Mouse (Mus musculus) bone marrow macrophage, adult 2 months (primary cell): ENCODE data around the gene Atox1. TPM values are rescaled to one million over a fixed set of nuclear protein-coding genes. Genes with fewer than 3 reads are reported as not detected.

Source experiments
- H3K27ac ChIP-seq: 2 replicates; pipeline ENCODE4 v1.5.1; 2012; ENCODE audit warnings: low read depth, low read length; ENCODE audit not compliant: insufficient read depth
- H3K4me1 ChIP-seq: 2 replicates; pipeline ENCODE4 v1.6.1; 2012; ENCODE audit warnings: low read length; ENCODE audit not compliant: control insufficient read depth, insufficient read depth
- H3K4me3 ChIP-seq: 2 replicates; pipeline ENCODE4 v1.5.1; 2012; ENCODE audit warnings: mild to moderate bottlenecking, low read length, moderate library complexity; ENCODE audit not compliant: insufficient read depth
- CTCF ChIP-seq: IDR thresholded peaks from 2 replicates; pipeline ENCODE4 v1.5.1; 2012; ENCODE audit warnings: low read depth, mild to moderate bottlenecking, low read length, moderate library complexity
- POLR2A ChIP-seq: IDR thresholded peaks from 2 replicates; pipeline ENCODE4 v1.6.1; 2012; ENCODE audit warnings: mild to moderate bottlenecking, low read depth, low read length, borderline replicate concordance
- polyA plus RNA-seq: library from polyadenylated mRNA; stranded (reverse); fragments of >200 nt; gene quantifications from 2 replicates; pipeline ENCODE4 v1.2.4, GENCODE M21; 2012; ENCODE audit not compliant: missing spikeins, insufficient read depth, insufficient read length

Gene Atox1
- polyA plus RNA-seq, 1 experiment, result 363 TPM

DNA sequence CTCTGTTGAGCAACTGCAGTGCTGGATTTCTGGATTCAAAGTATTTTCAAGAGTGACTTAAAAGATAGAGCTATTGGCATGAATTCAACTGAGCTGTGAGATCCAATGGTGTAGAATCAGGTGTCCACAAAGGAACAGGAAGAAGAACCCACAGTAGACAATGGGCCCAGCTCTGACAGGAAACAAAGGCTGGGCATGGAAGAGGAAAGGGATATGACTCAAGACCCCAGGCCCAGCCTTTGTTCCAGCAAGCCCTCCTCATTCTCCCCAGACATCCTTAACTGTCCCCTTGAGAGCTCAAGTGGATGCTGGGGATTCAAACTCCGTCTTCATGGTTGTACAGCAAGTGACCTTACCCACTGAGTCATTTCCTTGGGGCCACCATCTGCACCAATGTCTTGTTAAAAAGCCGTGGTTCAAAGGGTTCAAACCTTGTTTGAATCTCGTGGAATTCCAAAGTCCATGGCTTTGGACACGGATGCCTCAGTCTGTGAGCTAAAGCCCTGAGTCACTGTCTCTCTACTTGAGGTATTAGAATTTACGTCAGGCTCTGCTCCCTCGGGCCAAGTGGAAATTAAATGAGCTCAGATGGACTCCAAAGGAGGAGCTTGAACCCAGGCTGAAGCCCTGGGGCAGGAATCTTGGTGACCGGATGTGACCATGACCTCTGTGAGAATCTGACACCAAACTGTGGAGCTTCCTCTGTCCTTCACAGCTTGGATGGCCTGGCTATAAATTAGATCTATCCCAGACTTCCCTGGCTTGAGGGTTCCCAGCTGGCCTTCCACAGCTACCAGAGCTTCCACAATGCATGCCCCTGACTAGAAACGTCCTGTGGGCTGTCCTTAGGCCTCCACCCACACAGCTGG is 55.2 kb downstream of the Atox1 start:
- no peak for TF ChIP-seq CTCF
- no peak for TF ChIP-seq POLR2A
- no peak overlapping the region for H3K27ac ChIP-seq
- H3K4me3 ChIP-seq, result no peak overlapping the region
- H3K4me1 ChIP-seq, result 0 out of 2 replicates have a peak, but pooled peaks cover 2% of the 10 kb centered on the region

- TF ChIP-seq POLR2A, result no peak
- no peak for TF ChIP-seq CTCF
- no peak overlapping the region for H3K4me3 ChIP-seq
- no peak overlapping the region for H3K27ac ChIP-seq
- 0 out of 2 replicates have a peak, but pooled peaks cover 2% of the 10 kb centered on the region for H3K4me1 ChIP-seq
Measured at GRCm38 (mm10) chr11:55404659-55405457, 56.2 kb downstream of the Atox1 start.

DNA sequence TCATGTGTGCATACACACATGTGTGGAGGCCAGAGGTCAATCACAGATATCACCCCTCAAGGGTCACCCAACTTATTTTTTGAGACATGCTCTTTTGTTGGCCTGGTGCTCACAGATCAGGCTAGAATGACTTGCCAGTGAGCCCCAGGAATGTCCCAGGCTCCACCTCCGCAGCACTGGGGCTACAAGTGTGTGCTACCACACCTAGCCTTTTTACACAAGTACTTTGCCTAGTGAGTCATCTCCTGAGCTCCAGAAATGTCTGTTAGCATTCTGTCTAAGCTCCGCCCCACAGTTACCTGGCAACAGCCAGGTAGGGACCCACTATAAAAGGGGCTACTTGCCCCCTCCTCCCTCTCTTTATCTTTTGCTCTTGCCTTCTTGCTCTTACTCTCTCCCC is 60.2 kb downstream of the Atox1 start:
- Histone ChIP-seq H3K27ac (no peak overlapping the region), H3K4me1 (0 out of 2 replicates have a peak, but pooled peaks cover 2% of the 10 kb centered on the region), H3K4me3 (no peak overlapping the region)
- TF ChIP-seq CTCF, result no peak
- no peak for TF ChIP-seq POLR2A

DNA sequence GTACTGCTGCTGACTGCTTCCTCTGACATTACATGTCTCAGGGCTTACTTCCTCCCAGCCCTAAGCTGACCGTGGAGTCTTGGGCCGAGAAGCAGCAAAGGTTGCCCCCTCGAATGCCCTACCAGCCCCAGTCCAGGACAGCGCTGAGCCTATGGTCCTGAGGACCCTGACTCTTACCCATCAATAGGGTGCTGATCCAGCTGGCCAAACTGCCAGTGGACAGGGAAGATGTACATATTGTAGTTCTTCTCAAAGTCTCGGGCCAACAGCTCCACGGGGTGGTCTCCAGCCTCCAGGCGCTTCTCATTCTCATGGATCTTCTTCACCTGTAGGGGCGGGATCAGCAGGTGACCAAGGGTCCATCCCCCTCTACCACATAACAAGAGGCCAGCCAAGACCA is 62.7 kb downstream of the Atox1 start:
- Histone ChIP-seq H3K4me3 (no peak overlapping the region), H3K4me1 (peaks cover 13% of the 10 kb centered on the region), H3K27ac (no peak overlapping the region)
- TF ChIP-seq POLR2A (no peak), CTCF (no peak)

GRCm38 (mm10) chr11:55397441-55397840 is 63.6 kb downstream of the Atox1 start:
- no peak overlapping the region for H3K27ac ChIP-seq
- no peak overlapping the region for H3K4me3 ChIP-seq
- H3K4me1 ChIP-seq, result peaks cover 13% of the 10 kb centered on the region
- TF ChIP-seq CTCF, result no peak
- no peak for TF ChIP-seq POLR2A

DNA sequence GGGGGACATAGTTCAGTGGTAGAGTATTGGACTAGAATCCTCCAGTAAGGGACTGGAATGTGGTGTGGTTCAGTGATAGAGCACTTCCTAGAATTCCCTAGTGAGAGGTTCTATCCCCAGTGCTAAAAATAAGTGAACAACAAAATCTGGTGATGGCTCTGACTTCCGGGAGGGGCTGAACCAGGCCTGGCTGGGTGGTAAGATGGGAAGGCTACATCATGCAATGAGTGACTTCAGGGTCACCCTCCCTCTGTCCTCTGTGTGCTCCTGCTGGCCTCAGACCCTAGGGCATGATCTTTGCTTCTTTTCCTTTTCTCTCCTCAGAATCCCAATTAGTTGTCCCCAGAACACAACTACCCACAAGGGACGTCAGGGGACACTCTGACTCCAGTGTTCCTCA is 64.0 kb downstream of the Atox1 start:
- Histone ChIP-seq H3K4me3 (no peak overlapping the region), H3K27ac (no peak overlapping the region), H3K4me1 (peaks cover 13% of the 10 kb centered on the region)
- TF ChIP-seq CTCF (no peak), POLR2A (no peak)

Other genes with a start within 250 kb of the Atox1 start
- gene Fat2, start 124.7 kb downstream of the Atox1 start, polyA plus RNA-seq, result not detected in 2 replicates
- 18.5 and 22.0 TPM in 2 replicates for gene Sparc, start 38.1 kb downstream of the Atox1 start, polyA plus RNA-seq
- 29.4 and 32.0 TPM in 2 replicates for gene G3bp1, start 8.4 kb upstream of the Atox1 start, polyA plus RNA-seq
- gene Glra1, start 147.0 kb upstream of the Atox1 start, polyA plus RNA-seq, result not detected in 2 replicates